Mouse (Mus musculus) frontal cortex, postnatal 25 days (tissue): ENCODE measurements around the gene Cd96.

Experiments
- DNase-seq, 2 experiments: peaks; one replicate each; pipeline ENCODE4 v3.0.0; 2022; ENCODE audit warnings: low spot score in 2 of 2

Cd96 gene

GRCm38 (mm10) chr16:45986236-45986635 lies 133.8 kb downstream of the Cd96 start:
- DNase-seq, result no peak
